Mouse (Mus musculus) right cerebral cortex, postnatal 14 days (tissue): ENCODE measurements around the gene Osbpl3.
"Not testable (repeated sequence)": the region's sequence is repeated elsewhere in the genome, so short reads cannot be mapped to it uniquely, and the experiment has no call there.

Experiments
- DNase-seq: peaks from one replicate; pipeline ENCODE4 v3.0.0; 2022

The Osbpl3 gene

GRCm38 (mm10) chr6:50452220-50452619 lies 3.8 kb downstream of the Osbpl3 start:
- DNase-seq, result no peak

GRCm38 (mm10) chr6:50445616-50446015 lies 10.4 kb downstream of the Osbpl3 start:
- no peak for DNase-seq

GRCm38 (mm10) chr6:50440966-50441862 lies 14.8 kb downstream of the Osbpl3 start:
- no peak for DNase-seq

GRCm38 (mm10) chr6:50440197-50440596 lies 15.8 kb downstream of the Osbpl3 start:
- DNase-seq, result no peak

- not testable (repeated sequence) for DNase-seq
Measured at GRCm38 (mm10) chr6:50438900-50439299, 17.1 kb downstream of the Osbpl3 start.

- DNase-seq, result no peak
Measured at GRCm38 (mm10) chr6:50437815-50438214, 18.2 kb downstream of the Osbpl3 start.

GRCm38 (mm10) chr6:50436661-50437060 lies 19.3 kb downstream of the Osbpl3 start:
- DNase-seq, result no peak

GRCm38 (mm10) chr6:50432491-50432890 lies 23.5 kb downstream of the Osbpl3 start:
- no peak for DNase-seq

- DNase-seq, result no peak
Measured at GRCm38 (mm10) chr6:50429299-50429698, 26.7 kb downstream of the Osbpl3 start.

- no peak for DNase-seq
Measured at GRCm38 (mm10) chr6:50427051-50427732, 28.8 kb downstream of the Osbpl3 start.

- DNase-seq, result no peak
Measured at GRCm38 (mm10) chr6:50426571-50426970, 29.4 kb downstream of the Osbpl3 start.

- DNase-seq, result no peak
Measured at GRCm38 (mm10) chr6:50424271-50424670, 31.7 kb downstream of the Osbpl3 start.

GRCm38 (mm10) chr6:50420413-50420812 lies 35.6 kb downstream of the Osbpl3 start:
- DNase-seq, result no peak

GRCm38 (mm10) chr6:50419518-50420290 lies 36.3 kb downstream of the Osbpl3 start:
- no peak for DNase-seq

- no peak for DNase-seq
Measured at GRCm38 (mm10) chr6:50418951-50419350, 37.0 kb downstream of the Osbpl3 start.

GRCm38 (mm10) chr6:50416854-50417253 lies 39.1 kb downstream of the Osbpl3 start:
- DNase-seq, result no peak

- no peak for DNase-seq
Measured at GRCm38 (mm10) chr6:50415431-50415830, 40.6 kb downstream of the Osbpl3 start.

- DNase-seq, result no peak
Measured at GRCm38 (mm10) chr6:50414547-50414946, 41.5 kb downstream of the Osbpl3 start.

- no peak for DNase-seq
Measured at GRCm38 (mm10) chr6:50413381-50413780, 42.6 kb downstream of the Osbpl3 start.

GRCm38 (mm10) chr6:50412174-50412573 lies 43.8 kb downstream of the Osbpl3 start:
- DNase-seq, result no peak

- no peak for DNase-seq
Measured at GRCm38 (mm10) chr6:50404698-50405097, 51.3 kb downstream of the Osbpl3 start.

- DNase-seq, result no peak
Measured at GRCm38 (mm10) chr6:50403524-50403923, 52.5 kb downstream of the Osbpl3 start.

- DNase-seq, result no peak
Measured at GRCm38 (mm10) chr6:50402872-50403271, 53.1 kb downstream of the Osbpl3 start.
